Comparison of ENCODE assay signal across 8 mouse cellular contexts in genomic region chr11:59164384-59164783, GRCm38 (mm10). TPM values are rescaled to one million over a fixed set of nuclear protein-coding genes. Genes with fewer than 3 reads are reported as not detected.
DNase-seq lines count a peak whose midpoint lies in the region; ATAC-seq lines count a peak whose summit lies in the region.

No protein-coding gene starts in this region.

- H3K27me3 ChIP-seq in hindbrain, embryonic 14.5 days (ENCODE audit: control insufficient read depth, insufficient read depth, low read length) = no peaks in the 10 kb centered on the region
- no peaks in the 10 kb centered on the region for H3K27me3 ChIP-seq in midbrain, embryonic 13.5 days

- H3K4me1 ChIP-seq in brown adipose tissue, adult 24 weeks (ENCODE audit: control insufficient read depth, insufficient read depth, insufficient read length, low read length) = peaks cover 12% of the 10 kb centered on the region
- peaks cover 16% of the 10 kb centered on the region for H3K4me1 ChIP-seq in hindbrain, embryonic 14.5 days (replicated peaks; ENCODE audit: control insufficient read depth, insufficient read depth, low read length)
- peaks cover 21% of the 10 kb centered on the region for H3K4me1 ChIP-seq in midbrain, embryonic 13.5 days (replicated peaks)

- peak overlapping the region; percentile 73 for H3K4me2 ChIP-seq in hindbrain, embryonic 14.5 days (replicated peaks)
- peak overlapping the region; percentile 69 for H3K4me2 ChIP-seq in midbrain, embryonic 13.5 days (replicated peaks)

- peak overlapping the region; percentile 78; the same call in 1 of the 2 replicates for H3K9ac ChIP-seq in hindbrain, embryonic 14.5 days
- H3K9ac ChIP-seq in midbrain, embryonic 13.5 days (replicated peaks) = no peak overlapping the region

- H3K4me3 ChIP-seq in brown adipose tissue, adult 24 weeks (ENCODE audit: insufficient read depth, low read depth, low read length) = peak overlapping the region; percentile 90; the same call in 1 of the 2 replicates
- no peak overlapping the region for H3K4me3 ChIP-seq in hindbrain, embryonic 14.5 days (replicated peaks; ENCODE audit: low read length)
- peak overlapping the region; percentile 57; the same call in 1 of the 2 replicates for H3K4me3 ChIP-seq in midbrain, embryonic 13.5 days (replicated peaks)

- H3K9me3 ChIP-seq in hindbrain, embryonic 14.5 days (ENCODE audit: control insufficient read depth, low read length) = no peaks in the 10 kb centered on the region
- no peaks in the 10 kb centered on the region for H3K9me3 ChIP-seq in midbrain, embryonic 13.5 days

- WGBS in hindbrain, embryonic 14.5 days = 91% methylated on average over 9 of the region's 9 CpGs
- 86% methylated on average over 9 of the region's 9 CpGs for WGBS in midbrain, embryonic 13.5 days

- H3K27ac ChIP-seq in brown adipose tissue, adult 24 weeks (replicated peaks; ENCODE audit: low read depth, low read length) = peak overlapping the region; percentile 100
- H3K27ac ChIP-seq in hindbrain, embryonic 14.5 days = peak overlapping the region; percentile 99; the same call in 1 of the 2 replicates
- H3K27ac ChIP-seq in midbrain, embryonic 13.5 days = no peak overlapping the region

- H3K36me3 ChIP-seq in hindbrain, embryonic 14.5 days (replicated peaks; ENCODE audit: control insufficient read depth, insufficient read depth) = 0 out of 2 replicates have a peak, but pooled peaks cover 4% of the 10 kb centered on the region
- no peaks in the 10 kb centered on the region for H3K36me3 ChIP-seq in midbrain, embryonic 13.5 days

- DNase-seq in heart, adult 11 months = peak; percentile 92
- no peak for DNase-seq in heart, adult 8-10 months (ENCODE audit: low spot score)
- no peak for DNase-seq in hindbrain, embryonic 14.5 days (ENCODE audit: low spot score)
- DNase-seq in thymus, postnatal 0 days (ENCODE audit: low spot score) = no peak
- no peak for DNase-seq in adrenal gland, adult 2 months

- no peak for ATAC-seq in hindbrain, embryonic 14.5 days (ENCODE audit: low FRiP score)
- no peak for ATAC-seq in midbrain, embryonic 13.5 days
- no peak for ATAC-seq in inflammation-experienced regulatory T-cells, adult 6 months

RNA-seq across cellular contexts. Expression of gene Iba57, which starts 0.8 kb away (rescaled TPM):
- 10 to 100 TPM; 14.8 to 21.8 (median 19.4) TPM for total RNA-seq in heart, adult 8-10 months (2022)
- 9.8 and 10.4 TPM in 2 replicates for polyA plus RNA-seq in brown adipose tissue, adult 24 weeks (2012; ENCODE audit: insufficient read depth, insufficient read length, missing spikeins)
- polyA plus RNA-seq in hindbrain, embryonic 14.5 days (2014; fragmentation: Nextera tagmentation; extraction: Ambion mirVana) = 3.4 and 3.7 TPM in 2 replicates
- 7.2 and 7.6 TPM in 2 replicates for polyA plus RNA-seq in midbrain, embryonic 13.5 days (2015; fragmentation: Nextera tagmentation; extraction: Ambion mirVana)
- polyA plus RNA-seq in inflammation-experienced regulatory T-cells, adult 6 months (2017; shearing (Covaris generic)) = 1 to 10 TPM; 1.3 to 1.5 (median 1.4) TPM
- polyA plus RNA-seq in thymus, postnatal 0 days (2015; fragmentation: Nextera tagmentation; extraction: Ambion mirVana) = 5.3 and 5.7 TPM in 2 replicates
- 10 to 100 TPM; 16.5 to 21.9 TPM for total RNA-seq in adrenal gland, adult 2 months (2021)
- polyA plus RNA-seq in adrenal gland, adult 2 months (2012; rRNA removed) = 15.5 and 16.0 TPM in 2 replicates

RNA-seq across cellular contexts. Expression of gene Gjc2, which starts 18.6 kb away (rescaled TPM):
- under 1 TPM; 0.62 to 0.82 (median 0.63) TPM for total RNA-seq in heart, adult 8-10 months (2022)
- not detected in 2 replicates for polyA plus RNA-seq in brown adipose tissue, adult 24 weeks (2012; ENCODE audit: insufficient read depth, insufficient read length, missing spikeins)
- 0.12 and 0.35 TPM in 2 replicates for polyA plus RNA-seq in hindbrain, embryonic 14.5 days (2014; fragmentation: Nextera tagmentation; extraction: Ambion mirVana)
- polyA plus RNA-seq in midbrain, embryonic 13.5 days (2015; fragmentation: Nextera tagmentation; extraction: Ambion mirVana) = 0.35 TPM in 1 of 2 replicates, not detected in the other
- not detected for polyA plus RNA-seq in inflammation-experienced regulatory T-cells, adult 6 months (2017; shearing (Covaris generic))
- polyA plus RNA-seq in thymus, postnatal 0 days (2015; fragmentation: Nextera tagmentation; extraction: Ambion mirVana) = 0.18 and 0.26 TPM in 2 replicates
- 1 to 10 TPM in 1 of 2 experiments, under 1 TPM in 1; 0.29 to 1.5 TPM for total RNA-seq in adrenal gland, adult 2 months (2021)
- 3.0 TPM in 2 replicates for polyA plus RNA-seq in adrenal gland, adult 2 months (2012; rRNA removed)

RNA-seq across cellular contexts. Expression of gene Guk1, which starts 27.6 kb away (rescaled TPM):
- total RNA-seq in heart, adult 8-10 months (2022) = 100 to 1,000 TPM; 112 to 142 (median 128) TPM
- 89.3 and 122 TPM in 2 replicates for polyA plus RNA-seq in brown adipose tissue, adult 24 weeks (2012; ENCODE audit: insufficient read depth, insufficient read length, missing spikeins)
- 248 and 249 TPM in 2 replicates for polyA plus RNA-seq in hindbrain, embryonic 14.5 days (2014; fragmentation: Nextera tagmentation; extraction: Ambion mirVana)
- polyA plus RNA-seq in midbrain, embryonic 13.5 days (2015; fragmentation: Nextera tagmentation; extraction: Ambion mirVana) = 155 and 159 TPM in 2 replicates
- polyA plus RNA-seq in inflammation-experienced regulatory T-cells, adult 6 months (2017; shearing (Covaris generic)) = 10 to 100 TPM; 58.6 to 65.6 (median 60.5) TPM
- 92.3 and 93.0 TPM in 2 replicates for polyA plus RNA-seq in thymus, postnatal 0 days (2015; fragmentation: Nextera tagmentation; extraction: Ambion mirVana)
- total RNA-seq in adrenal gland, adult 2 months (2021) = 10 to 100 TPM; 48.2 to 72.0 TPM
- 80.0 and 95.2 TPM in 2 replicates for polyA plus RNA-seq in adrenal gland, adult 2 months (2012; rRNA removed)

RNA-seq across cellular contexts. Expression of gene Obscn, which starts 28.2 kb away (rescaled TPM):
- total RNA-seq in heart, adult 8-10 months (2022) = 1,000 to 10,000 TPM in 1 of 4 experiments, 100 to 1,000 TPM in 3; 788 to 1,002 (median 896) TPM
- 2.4 and 7.2 TPM in 2 replicates for polyA plus RNA-seq in brown adipose tissue, adult 24 weeks (2012; ENCODE audit: insufficient read depth, insufficient read length, missing spikeins)
- polyA plus RNA-seq in hindbrain, embryonic 14.5 days (2014; fragmentation: Nextera tagmentation; extraction: Ambion mirVana) = 0.63 and 0.71 TPM in 2 replicates
- 0.04 and 0.08 TPM in 2 replicates for polyA plus RNA-seq in midbrain, embryonic 13.5 days (2015; fragmentation: Nextera tagmentation; extraction: Ambion mirVana)
- not detected for polyA plus RNA-seq in inflammation-experienced regulatory T-cells, adult 6 months (2017; shearing (Covaris generic))
- polyA plus RNA-seq in thymus, postnatal 0 days (2015; fragmentation: Nextera tagmentation; extraction: Ambion mirVana) = 0.04 and 0.13 TPM in 2 replicates
- 1 to 10 TPM in 1 of 2 experiments, under 1 TPM in 1; 0.92 to 1.5 TPM for total RNA-seq in adrenal gland, adult 2 months (2021)
- 5.5 and 7.8 TPM in 2 replicates for polyA plus RNA-seq in adrenal gland, adult 2 months (2012; rRNA removed)

RNA-seq across cellular contexts. Expression of gene Mrpl55, which starts 37.9 kb away (rescaled TPM):
- total RNA-seq in heart, adult 8-10 months (2022) = 100 to 1,000 TPM; 100 to 119 (median 114) TPM
- polyA plus RNA-seq in brown adipose tissue, adult 24 weeks (2012; ENCODE audit: insufficient read depth, insufficient read length, missing spikeins) = 118 and 139 TPM in 2 replicates
- 88.2 and 98.7 TPM in 2 replicates for polyA plus RNA-seq in hindbrain, embryonic 14.5 days (2014; fragmentation: Nextera tagmentation; extraction: Ambion mirVana)
- 95.9 and 96.5 TPM in 2 replicates for polyA plus RNA-seq in midbrain, embryonic 13.5 days (2015; fragmentation: Nextera tagmentation; extraction: Ambion mirVana)
- 10 to 100 TPM; 43.4 to 49.1 (median 46.7) TPM for polyA plus RNA-seq in inflammation-experienced regulatory T-cells, adult 6 months (2017; shearing (Covaris generic))
- 106 and 110 TPM in 2 replicates for polyA plus RNA-seq in thymus, postnatal 0 days (2015; fragmentation: Nextera tagmentation; extraction: Ambion mirVana)
- 10 to 100 TPM; 47.5 to 61.8 TPM for total RNA-seq in adrenal gland, adult 2 months (2021)
- 56.4 and 64.8 TPM in 2 replicates for polyA plus RNA-seq in adrenal gland, adult 2 months (2012; rRNA removed)
